Mouse (Mus musculus): ENCODE measurements around the gene Itgb7. TPM values are rescaled to one million over a fixed set of nuclear protein-coding genes. Genes with fewer than 3 reads are reported as not detected.
A peak's percentile ranks its signal among the peaks of the same experiment; 100 is the strongest.

The Itgb7 gene
- total and polyA plus RNA-seq, 3 experiments, result 22.1 to 83.5 (median 26.6) TPM

- Histone ChIP-seq H3K27me3 (ENCODE audit: insufficient read depth, low read length) (peaks cover 93% of the 10 kb centered on the region), H3K4me3 (ENCODE audit: low read depth, low read length) (no peak overlapping the region), H3K4me1 (ENCODE audit: insufficient read depth, low read depth, low read length) (peaks cover 66% of the 10 kb centered on the region), H3K36me3 (replicated peaks) (no peaks in the 10 kb centered on the region), H3K9me3 (replicated peaks) (no peaks in the 10 kb centered on the region)
- TF ChIP-seq CTCF (IDR thresholded peaks at IDR 0.05; ENCODE audit: low read depth, low read length), result no peak
- TF ChIP-seq GATA2 (IDR thresholded peaks at IDR 0.05; ENCODE audit: borderline replicate concordance, low read depth, low read length), result no peak
- TF ChIP-seq TAL1 (conservative IDR thresholded peaks at IDR 0.05; ENCODE audit: low read depth, low read length), result no peak
- TF ChIP-seq GATA1 (IDR thresholded peaks at IDR 0.05; ENCODE audit: borderline replicate concordance, low read length), result no peak
- no peak for TF ChIP-seq POLR2AphosphoS5 (IDR thresholded peaks at IDR 0.05; ENCODE audit: insufficient replicate concordance, low read depth, low read length)
- ATAC-seq (ENCODE audit: extremely low read depth, insufficient number of reproducible peaks, low FRiP score, poor library complexity, severe bottlenecking), result no peak
- no peak for DNase-seq (ENCODE audit: low spot score)
Measured at GRCm38 (mm10) chr15:102250521-102250920, 18.8 kb upstream of the Itgb7 start.

GRCm38 (mm10) chr15:102249967-102250366 lies 18.2 kb upstream of the Itgb7 start:
- DNase-seq (ENCODE audit: low spot score), result no peak
- no peak for TF ChIP-seq POLR2AphosphoS5 (IDR thresholded peaks at IDR 0.05; ENCODE audit: insufficient replicate concordance, low read depth, low read length)
- H3K36me3 ChIP-seq (replicated peaks), result no peaks in the 10 kb centered on the region
- no peak overlapping the region for H3K4me3 ChIP-seq (ENCODE audit: low read depth, low read length)
- peaks cover 93% of the 10 kb centered on the region for H3K27me3 ChIP-seq (ENCODE audit: insufficient read depth, low read length)
- peaks cover 66% of the 10 kb centered on the region for H3K4me1 ChIP-seq (ENCODE audit: insufficient read depth, low read depth, low read length)
- H3K9me3 ChIP-seq (replicated peaks), result no peaks in the 10 kb centered on the region
- ATAC-seq (ENCODE audit: extremely low read depth, insufficient number of reproducible peaks, low FRiP score, poor library complexity, severe bottlenecking), result no peak

DNA sequence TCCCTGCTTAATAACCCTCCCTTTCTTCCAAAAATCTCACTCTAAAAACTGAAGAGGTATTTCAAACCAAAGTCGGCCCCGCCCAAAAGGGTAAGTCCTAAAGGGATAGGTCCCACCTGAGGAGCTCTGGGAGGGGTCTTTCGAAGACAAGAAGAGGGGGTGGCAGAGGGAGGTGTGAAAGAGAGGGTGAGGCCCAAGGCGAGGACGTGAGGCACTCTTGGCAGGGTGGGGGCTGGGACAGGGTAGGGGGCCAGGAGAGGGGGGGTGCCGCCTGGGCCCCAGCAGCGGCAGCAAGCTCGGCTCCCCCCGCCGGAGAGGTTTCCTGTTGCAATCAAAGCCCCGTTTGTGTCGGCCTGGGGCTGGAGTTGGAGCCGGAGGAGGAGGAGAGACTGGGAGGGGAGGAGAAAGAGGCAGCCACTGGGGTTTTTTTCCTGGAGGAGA lies 17.5 kb upstream of the Itgb7 start:
- no peaks in the 10 kb centered on the region for H3K36me3 ChIP-seq (replicated peaks)
- no peak for DNase-seq (ENCODE audit: low spot score)
- no peaks in the 10 kb centered on the region for H3K9me3 ChIP-seq (replicated peaks)
- no peak for ATAC-seq (ENCODE audit: extremely low read depth, insufficient number of reproducible peaks, low FRiP score, poor library complexity, severe bottlenecking)
- peaks cover 66% of the 10 kb centered on the region for H3K4me1 ChIP-seq (ENCODE audit: insufficient read depth, low read depth, low read length)
- peaks cover 96% of the 10 kb centered on the region for H3K27me3 ChIP-seq (ENCODE audit: insufficient read depth, low read length)
- no peak overlapping the region for H3K4me3 ChIP-seq (ENCODE audit: low read depth, low read length)
- TF ChIP-seq GATA2 (IDR thresholded peaks at IDR 0.05; ENCODE audit: borderline replicate concordance, low read depth, low read length) (no peak), POLR2AphosphoS5 (IDR thresholded peaks at IDR 0.05; ENCODE audit: insufficient replicate concordance, low read depth, low read length) (no peak), TAL1 (conservative IDR thresholded peaks at IDR 0.05; ENCODE audit: low read depth, low read length) (no peak), GATA1 (IDR thresholded peaks at IDR 0.05; ENCODE audit: borderline replicate concordance, low read length) (no peak), CTCF (IDR thresholded peaks at IDR 0.05; ENCODE audit: low read depth, low read length) (no peak)

GRCm38 (mm10) chr15:102248812-102249191 lies 17.1 kb upstream of the Itgb7 start:
- no peak overlapping the region for H3K4me3 ChIP-seq (ENCODE audit: low read depth, low read length)
- H3K36me3 ChIP-seq (replicated peaks), result no peaks in the 10 kb centered on the region
- TF ChIP-seq POLR2AphosphoS5 (IDR thresholded peaks at IDR 0.05; ENCODE audit: insufficient replicate concordance, low read depth, low read length) (no peak), GATA1 (IDR thresholded peaks at IDR 0.05; ENCODE audit: borderline replicate concordance, low read length) (no peak), GATA2 (IDR thresholded peaks at IDR 0.05; ENCODE audit: borderline replicate concordance, low read depth, low read length) (no peak), CTCF (IDR thresholded peaks at IDR 0.05; ENCODE audit: low read depth, low read length) (no peak)
- peaks cover 66% of the 10 kb centered on the region for H3K4me1 ChIP-seq (ENCODE audit: insufficient read depth, low read depth, low read length)
- H3K27me3 ChIP-seq (ENCODE audit: insufficient read depth, low read length), result peaks cover 96% of the 10 kb centered on the region
- DNase-seq (ENCODE audit: low spot score), result no peak
- no peaks in the 10 kb centered on the region for H3K9me3 ChIP-seq (replicated peaks)
- no peak for ATAC-seq (ENCODE audit: extremely low read depth, insufficient number of reproducible peaks, low FRiP score, poor library complexity, severe bottlenecking)

- Histone ChIP-seq H3K27me3 (ENCODE audit: insufficient read depth, low read length) (peaks cover 96% of the 10 kb centered on the region), H3K36me3 (replicated peaks) (no peaks in the 10 kb centered on the region), H3K9me3 (replicated peaks) (no peaks in the 10 kb centered on the region), H3K4me1 (ENCODE audit: insufficient read depth, low read depth, low read length) (peaks cover 66% of the 10 kb centered on the region), H3K4me3 (ENCODE audit: low read depth, low read length) (peak overlapping the region; percentile 74)
- DNase-seq (ENCODE audit: low spot score) (no peak), ATAC-seq (ENCODE audit: extremely low read depth, insufficient number of reproducible peaks, low FRiP score, poor library complexity, severe bottlenecking) (no peak)
- TF ChIP-seq GATA1 (IDR thresholded peaks at IDR 0.05; ENCODE audit: borderline replicate concordance, low read length), result no peak
- TF ChIP-seq GATA2 (IDR thresholded peaks at IDR 0.05; ENCODE audit: borderline replicate concordance, low read depth, low read length), result no peak
- no peak for TF ChIP-seq POLR2AphosphoS5 (IDR thresholded peaks at IDR 0.05; ENCODE audit: insufficient replicate concordance, low read depth, low read length)
- no peak for TF ChIP-seq CTCF (IDR thresholded peaks at IDR 0.05; ENCODE audit: low read depth, low read length)
- TF ChIP-seq TAL1 (conservative IDR thresholded peaks at IDR 0.05; ENCODE audit: low read depth, low read length), result no peak
Measured at GRCm38 (mm10) chr15:102248131-102248811, 16.5 kb upstream of the Itgb7 start.

DNA sequence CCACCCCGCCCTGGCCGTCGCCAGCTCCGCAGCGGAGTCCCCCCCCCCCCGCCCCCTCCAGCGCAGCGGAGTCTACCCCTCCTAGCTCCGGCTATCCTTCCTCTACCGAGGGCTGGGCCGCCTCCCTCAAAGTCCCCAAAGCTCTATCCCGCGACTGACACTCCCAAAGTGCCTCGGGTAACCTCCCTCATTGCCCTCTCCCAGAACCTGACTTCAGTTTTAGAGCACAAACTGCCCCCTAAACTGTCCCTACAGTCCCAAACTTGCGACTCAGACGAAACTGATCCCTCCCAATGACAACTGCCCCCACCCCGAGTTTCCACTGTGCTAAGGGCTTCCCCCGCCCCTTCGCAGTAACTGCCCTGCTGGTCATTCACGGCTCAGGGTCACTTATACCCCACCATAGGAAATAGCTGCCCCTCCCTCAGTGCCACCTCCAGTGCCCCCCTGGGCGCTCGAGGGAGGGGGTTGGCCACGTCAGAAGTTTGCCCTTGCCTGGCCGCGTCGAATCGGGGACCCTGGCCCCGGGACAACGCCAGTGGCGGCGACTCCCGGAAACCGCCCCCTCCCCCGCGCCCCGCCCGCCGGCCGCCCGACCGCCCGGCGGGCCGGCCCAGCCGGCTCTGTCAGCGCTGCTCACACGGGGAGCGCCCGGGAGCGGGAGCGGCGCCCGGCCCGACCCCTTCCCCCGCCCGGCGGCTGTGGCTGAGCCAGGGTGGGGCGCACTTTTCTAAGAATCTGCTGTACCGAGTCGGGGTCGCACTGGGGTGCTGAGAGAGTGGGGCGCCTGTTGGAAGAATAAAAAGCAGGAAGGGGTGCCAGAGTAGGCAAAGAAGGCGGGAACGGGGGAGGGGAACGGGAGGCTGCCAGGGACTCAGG lies 15.7 kb upstream of the Itgb7 start:
- ATAC-seq (ENCODE audit: extremely low read depth, insufficient number of reproducible peaks, low FRiP score, poor library complexity, severe bottlenecking), result no peak
- peaks cover 98% of the 10 kb centered on the region for H3K27me3 ChIP-seq (ENCODE audit: insufficient read depth, low read length)
- H3K36me3 ChIP-seq (replicated peaks), result no peaks in the 10 kb centered on the region
- no peak for TF ChIP-seq GATA2 (IDR thresholded peaks at IDR 0.05; ENCODE audit: borderline replicate concordance, low read depth, low read length)
- no peak for TF ChIP-seq CTCF (IDR thresholded peaks at IDR 0.05; ENCODE audit: low read depth, low read length)
- TF ChIP-seq GATA1 (IDR thresholded peaks at IDR 0.05; ENCODE audit: borderline replicate concordance, low read length), result no peak
- no peak for TF ChIP-seq TAL1 (conservative IDR thresholded peaks at IDR 0.05; ENCODE audit: low read depth, low read length)
- TF ChIP-seq POLR2AphosphoS5 (IDR thresholded peaks at IDR 0.05; ENCODE audit: insufficient replicate concordance, low read depth, low read length), result no peak
- H3K4me3 ChIP-seq (ENCODE audit: low read depth, low read length), result peak overlapping the region; percentile 74
- DNase-seq (ENCODE audit: low spot score), result peak; percentile 69
- no peaks in the 10 kb centered on the region for H3K9me3 ChIP-seq (replicated peaks)
- H3K4me1 ChIP-seq (ENCODE audit: insufficient read depth, low read depth, low read length), result peaks cover 73% of the 10 kb centered on the region
